Comparison of ENCODE assay signal across 13 mouse cellular contexts in genomic region chr11:101680634-101681325, GRCm38 (mm10). TPM values are rescaled to one million over a fixed set of nuclear protein-coding genes. Genes with fewer than 3 reads are reported as not detected.
DNase-seq lines count a peak whose midpoint lies in the region; ATAC-seq lines count a peak whose summit lies in the region.
"Had no signal": no experiment of that assay in that cellular context is flagged by ENCODE, and none has a peak within 500 bp of the region (broad histone marks: within the 10 kb centered on the region; RNA-seq: fewer than 3 reads in every experiment).

No protein-coding gene starts in this region.

- H3K27me3 ChIP-seq in heart, embryonic 13.5 days (replicated peaks), result no peaks in the 10 kb centered on the region
- no peaks in the 10 kb centered on the region for H3K27me3 ChIP-seq in midbrain, embryonic 12.5 days
- H3K27me3 ChIP-seq in midbrain, embryonic 16.5 days (ENCODE audit: control insufficient read depth, insufficient read depth, low read depth, low read length), result no peaks in the 10 kb centered on the region
- no peaks in the 10 kb centered on the region for H3K27me3 ChIP-seq in forebrain, embryonic 12.5 days
- H3K27me3 ChIP-seq: limb, embryonic 12.5 days; lung, embryonic 15.5 days had no signal

- H3K9me3 ChIP-seq in heart, embryonic 13.5 days, result no peaks in the 10 kb centered on the region
- no peaks in the 10 kb centered on the region for H3K9me3 ChIP-seq in midbrain, embryonic 12.5 days
- no peaks in the 10 kb centered on the region for H3K9me3 ChIP-seq in midbrain, embryonic 16.5 days (replicated peaks; ENCODE audit: control insufficient read depth, low read length, poor library complexity, severe bottlenecking)
- no peaks in the 10 kb centered on the region for H3K9me3 ChIP-seq in forebrain, embryonic 12.5 days
- H3K9me3 ChIP-seq: limb, embryonic 12.5 days; lung, embryonic 15.5 days had no signal

- no peak for DNase-seq in heart, adult 18-20 months
- DNase-seq in retina, embryonic 14.5 days (ENCODE audit: low spot score), result peak; percentile 43
- no peak for DNase-seq in testis, postnatal 10 days (ENCODE audit: low spot score)
- DNase-seq: cerebellum, adult 8-10 months; thymus, postnatal 4 days had no signal

- H3K4me3 ChIP-seq in heart, embryonic 13.5 days, result no peak overlapping the region
- no peak overlapping the region for H3K4me3 ChIP-seq in midbrain, embryonic 12.5 days
- H3K4me3 ChIP-seq in midbrain, embryonic 16.5 days (ENCODE audit: low read depth, low read length), result no peak overlapping the region
- no peak overlapping the region for H3K4me3 ChIP-seq in forebrain, embryonic 12.5 days (replicated peaks)
- H3K4me3 ChIP-seq: limb, embryonic 12.5 days; lung, embryonic 15.5 days had no signal

- no peak overlapping the region; the same call in 1 of the 2 replicates for H3K9ac ChIP-seq in heart, embryonic 13.5 days
- H3K9ac ChIP-seq in midbrain, embryonic 12.5 days (replicated peaks), result no peak overlapping the region
- no peak overlapping the region for H3K9ac ChIP-seq in midbrain, embryonic 16.5 days (ENCODE audit: low read depth, low read length)
- H3K9ac ChIP-seq in forebrain, embryonic 12.5 days, result no peak overlapping the region
- H3K9ac ChIP-seq: limb, embryonic 12.5 days; lung, embryonic 15.5 days had no signal

- no peak for ATAC-seq in heart, embryonic 13.5 days (ENCODE audit: extremely low read depth, insufficient number of reproducible peaks, low FRiP score, low TSS enrichment)
- ATAC-seq in midbrain, embryonic 12.5 days (ENCODE audit: low FRiP score, low read depth), result no peak
- no peak for ATAC-seq in midbrain, embryonic 16.5 days
- peak; percentile 71 for ATAC-seq in forebrain, embryonic 12.5 days (ENCODE audit: low FRiP score)
- ATAC-seq in activated CD4-positive, CD25-positive, alpha-beta regulatory T cell, adult 4 months, result no peak
- ATAC-seq: intestine, postnatal 0 days had no signal

- H3K4me1 ChIP-seq in heart, embryonic 13.5 days, result peaks cover 9% of the 10 kb centered on the region
- peaks cover 9% of the 10 kb centered on the region; the same call in 1 of the 2 replicates for H3K4me1 ChIP-seq in midbrain, embryonic 12.5 days
- H3K4me1 ChIP-seq in midbrain, embryonic 16.5 days (ENCODE audit: control insufficient read depth, insufficient read depth, low read length), result 0 out of 2 replicates have a peak, but pooled peaks cover 3% of the 10 kb centered on the region
- H3K4me1 ChIP-seq in forebrain, embryonic 12.5 days, result peaks cover 15% of the 10 kb centered on the region
- H3K4me1 ChIP-seq: lung, embryonic 15.5 days had no signal

- no peak overlapping the region for H3K4me2 ChIP-seq in heart, embryonic 13.5 days
- no peak overlapping the region for H3K4me2 ChIP-seq in midbrain, embryonic 12.5 days (replicated peaks)
- no peak overlapping the region for H3K4me2 ChIP-seq in midbrain, embryonic 16.5 days (ENCODE audit: low read length)
- H3K4me2 ChIP-seq in forebrain, embryonic 12.5 days, result no peak overlapping the region
- H3K4me2 ChIP-seq: limb, embryonic 12.5 days; lung, embryonic 15.5 days had no signal

- H3K36me3 ChIP-seq in heart, embryonic 13.5 days, result no peaks in the 10 kb centered on the region
- no peaks in the 10 kb centered on the region for H3K36me3 ChIP-seq in midbrain, embryonic 12.5 days
- no peaks in the 10 kb centered on the region for H3K36me3 ChIP-seq in midbrain, embryonic 16.5 days (ENCODE audit: control insufficient read depth, insufficient read depth, low read length)
- H3K36me3 ChIP-seq in forebrain, embryonic 12.5 days (replicated peaks), result no peaks in the 10 kb centered on the region
- H3K36me3 ChIP-seq: limb, embryonic 12.5 days; lung, embryonic 15.5 days had no signal

- 54% methylated on average over 3 of the region's 3 CpGs for WGBS in heart, embryonic 13.5 days
- WGBS in midbrain, embryonic 12.5 days, result 47% methylated on average over 3 of the region's 3 CpGs
- 37% methylated on average over 3 of the region's 3 CpGs for WGBS in midbrain, embryonic 16.5 days
- WGBS in forebrain, embryonic 12.5 days, result 33% methylated on average over 3 of the region's 3 CpGs

- peak overlapping the region; percentile 21 for H3K27ac ChIP-seq in heart, embryonic 13.5 days (replicated peaks)
- 0 out of 2 replicates have a peak overlapping the region, but pooled peaks have one; percentile 25 for H3K27ac ChIP-seq in midbrain, embryonic 12.5 days (replicated peaks)
- no peak overlapping the region for H3K27ac ChIP-seq in midbrain, embryonic 16.5 days (ENCODE audit: low read length)
- H3K27ac ChIP-seq in forebrain, embryonic 12.5 days, result peak overlapping the region; percentile 79
- H3K27ac ChIP-seq: limb, embryonic 12.5 days; lung, embryonic 15.5 days had no signal

RNA-seq across cellular contexts. Expression of gene Arl4d, which starts 15.4 kb away (rescaled TPM):
- polyA plus RNA-seq in heart, embryonic 13.5 days (2015; fragmentation: Nextera tagmentation; extraction: Ambion mirVana), result 8.7 and 9.1 TPM in 2 replicates
- 10 to 100 TPM; 19.6 to 22.5 TPM for total RNA-seq in heart, adult 18-20 months (2021)
- 6.5 and 8.4 TPM in 2 replicates for polyA plus RNA-seq in midbrain, embryonic 12.5 days (2016; fragmentation: Nextera tagmentation; extraction: Ambion mirVana)
- 6.2 and 6.8 TPM in 2 replicates for polyA plus RNA-seq in midbrain, embryonic 16.5 days (2015; fragmentation: Nextera tagmentation; extraction: Ambion mirVana)
- polyA plus RNA-seq in forebrain, embryonic 12.5 days (2016; fragmentation: Nextera tagmentation; extraction: Ambion mirVana), result 16.2 and 24.1 TPM in 2 replicates
- under 1 TPM; 0.32 to 0.36 TPM for polyA plus RNA-seq in activated CD4-positive, CD25-positive, alpha-beta regulatory T cell, adult 4 months (2017; shearing (Covaris generic))

RNA-seq across cellular contexts. Expression of gene Dhx8, which starts 51.9 kb away (rescaled TPM):
- 18.8 and 20.1 TPM in 2 replicates for polyA plus RNA-seq in heart, embryonic 13.5 days (2015; fragmentation: Nextera tagmentation; extraction: Ambion mirVana)
- 10 to 100 TPM; 16.4 to 17.2 TPM for total RNA-seq in heart, adult 18-20 months (2021)
- polyA plus RNA-seq in midbrain, embryonic 12.5 days (2016; fragmentation: Nextera tagmentation; extraction: Ambion mirVana), result 46.9 and 48.0 TPM in 2 replicates
- 32.0 and 34.3 TPM in 2 replicates for polyA plus RNA-seq in midbrain, embryonic 16.5 days (2015; fragmentation: Nextera tagmentation; extraction: Ambion mirVana)
- polyA plus RNA-seq in forebrain, embryonic 12.5 days (2016; fragmentation: Nextera tagmentation; extraction: Ambion mirVana), result 45.6 and 46.8 TPM in 2 replicates
- polyA plus RNA-seq in activated CD4-positive, CD25-positive, alpha-beta regulatory T cell, adult 4 months (2017; shearing (Covaris generic)), result 10 to 100 TPM; 23.6 to 25.5 TPM

RNA-seq across cellular contexts. Expression of gene Rdm1, which starts 53.8 kb away (rescaled TPM):
- polyA plus RNA-seq in heart, embryonic 13.5 days (2015; fragmentation: Nextera tagmentation; extraction: Ambion mirVana), result 31.8 and 37.0 TPM in 2 replicates
- 10 to 100 TPM; 43.7 to 52.3 TPM for total RNA-seq in heart, adult 18-20 months (2021)
- polyA plus RNA-seq in midbrain, embryonic 12.5 days (2016; fragmentation: Nextera tagmentation; extraction: Ambion mirVana), result 41.9 and 48.9 TPM in 2 replicates
- polyA plus RNA-seq in midbrain, embryonic 16.5 days (2015; fragmentation: Nextera tagmentation; extraction: Ambion mirVana), result 10.6 and 10.7 TPM in 2 replicates
- polyA plus RNA-seq in forebrain, embryonic 12.5 days (2016; fragmentation: Nextera tagmentation; extraction: Ambion mirVana), result 50.9 and 58.5 TPM in 2 replicates
- 100 to 1,000 TPM in 1 of 2 experiments, 10 to 100 TPM in 1; 65.1 to 101 TPM for polyA plus RNA-seq in activated CD4-positive, CD25-positive, alpha-beta regulatory T cell, adult 4 months (2017; shearing (Covaris generic))
